Mouse (Mus musculus): ENCODE data around the gene Gpc3. TPM values are rescaled to one million over a fixed set of nuclear protein-coding genes. Genes with fewer than 3 reads are reported as not detected.

The Gpc3 gene
- total RNA-seq, 2 experiments from 2014 or later, result 8.2 to 9.0 TPM

DNA sequence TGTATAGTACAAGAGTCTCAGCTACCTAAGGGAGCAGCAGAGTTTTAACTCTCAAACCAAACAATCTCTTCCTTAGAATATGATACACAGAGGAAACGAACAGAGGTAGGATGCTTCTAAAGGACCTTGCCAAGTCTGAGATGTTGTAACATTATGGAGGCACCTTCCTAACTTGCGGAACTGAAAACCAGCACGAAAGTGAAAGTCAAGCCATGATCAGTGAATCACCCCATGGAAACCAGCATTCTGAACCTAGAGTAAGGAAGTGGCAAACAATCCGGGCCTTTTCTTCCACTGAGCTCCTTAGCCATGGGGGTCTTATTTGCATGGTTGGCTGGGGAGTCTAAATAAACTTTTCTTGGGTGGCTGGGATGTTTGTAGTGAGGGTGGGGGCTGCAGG is 53.8 kb downstream of the Gpc3 start:
- DNase-seq (ENCODE audit: low spot score in 2 of 2), result no peak

DNA sequence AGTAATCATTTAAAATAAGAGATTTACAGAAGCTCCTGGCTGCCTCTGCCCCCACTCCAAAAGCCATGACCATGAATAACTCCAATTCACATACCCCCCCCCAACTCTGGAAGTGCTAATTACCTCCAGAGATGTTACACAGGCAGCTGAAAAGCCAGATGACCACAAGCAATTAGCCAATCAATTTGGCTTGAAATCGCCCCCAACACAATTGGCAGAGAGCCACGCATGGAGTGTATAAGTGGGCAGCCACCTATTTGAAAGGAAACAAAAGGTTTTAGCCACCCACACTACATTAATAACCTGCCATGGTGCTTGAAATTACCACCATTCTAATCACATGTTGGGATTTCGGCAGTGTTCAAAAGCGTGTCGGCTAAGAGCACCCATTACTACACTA is 55.2 kb downstream of the Gpc3 start:
- DNase-seq (ENCODE audit: low spot score in 2 of 2), result no peak

DNA sequence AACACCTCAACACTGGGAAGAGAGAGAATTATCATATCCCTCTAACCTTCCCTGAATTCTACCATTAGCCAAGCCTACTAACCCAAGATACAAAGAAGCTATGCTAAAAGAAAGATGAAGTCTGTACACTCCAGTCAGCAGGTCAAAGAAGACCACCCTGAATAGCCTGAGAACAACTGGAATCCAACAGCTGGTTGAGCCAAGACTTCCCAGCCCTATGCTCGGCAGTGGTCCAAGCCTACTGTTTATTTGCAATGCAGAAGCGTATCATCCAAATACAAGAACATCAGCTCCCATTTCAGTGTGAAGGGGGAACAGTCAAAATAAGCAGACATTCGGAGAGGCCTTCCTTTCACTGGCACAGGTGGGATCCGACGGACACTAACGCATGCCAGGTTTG is 56.3 kb downstream of the Gpc3 start:
- DNase-seq (ENCODE audit: low spot score in 2 of 2), result no peak

DNA sequence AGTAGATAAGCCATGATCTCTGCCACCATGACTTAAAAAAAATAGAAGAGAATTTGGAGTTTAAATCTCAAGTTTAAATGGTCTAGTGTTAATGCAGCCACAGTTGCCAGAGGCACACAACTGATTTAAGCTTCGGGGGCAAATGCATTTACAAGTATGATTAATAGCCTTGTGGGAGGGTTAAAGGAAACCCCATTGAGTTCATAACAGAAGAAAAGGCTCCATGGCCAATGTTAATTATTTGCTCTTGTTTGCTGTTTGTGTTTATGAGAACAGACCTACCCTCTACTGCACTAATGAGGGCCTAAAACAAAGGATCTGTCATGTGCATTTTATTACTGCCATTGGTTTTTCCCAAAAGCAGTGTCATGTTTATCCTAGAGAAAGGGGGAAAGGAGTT is 62.5 kb downstream of the Gpc3 start:
- no peak for DNase-seq (ENCODE audit: low spot score in 2 of 2)

DNA sequence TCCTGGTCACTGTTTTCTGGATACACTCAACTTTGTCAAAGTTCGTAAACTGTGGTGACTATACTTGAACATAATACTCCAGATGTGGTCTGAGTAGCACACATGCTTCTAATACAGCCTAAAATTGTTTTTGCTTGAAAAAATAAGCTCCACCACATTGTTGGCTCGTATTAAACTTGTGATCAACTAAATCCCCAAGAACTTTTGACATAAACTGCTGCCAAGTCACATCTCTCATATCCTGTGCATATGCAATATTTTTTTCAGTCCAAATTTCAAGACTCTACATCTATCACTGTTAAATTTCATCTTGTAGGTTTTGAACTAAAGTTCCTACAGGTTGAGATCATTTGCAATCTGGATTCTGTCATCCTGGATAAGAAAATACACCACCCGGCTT is 69.1 kb downstream of the Gpc3 start:
- no peak for DNase-seq (ENCODE audit: low spot score in 2 of 2)

DNA sequence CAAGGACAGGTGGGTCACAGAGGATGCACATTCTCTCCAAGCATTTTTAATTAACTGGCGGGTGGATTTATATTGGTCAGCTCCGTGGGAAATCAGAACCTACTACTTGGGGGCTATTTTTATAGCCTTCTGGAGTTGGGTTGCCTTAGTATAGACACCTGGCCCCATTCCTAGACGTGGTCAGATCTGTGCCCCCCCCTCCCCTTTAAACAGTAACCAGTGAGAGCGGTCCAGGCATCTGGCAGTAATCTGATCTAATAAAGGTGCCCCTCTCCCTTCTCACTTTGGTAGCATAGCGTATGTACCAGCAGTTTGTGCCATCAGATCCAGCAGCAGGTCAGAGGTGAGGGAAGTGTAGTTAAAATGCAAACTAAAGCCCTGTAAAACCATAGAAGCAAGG is 76.5 kb downstream of the Gpc3 start:
- no peak for DNase-seq (ENCODE audit: low spot score in 2 of 2)

DNA sequence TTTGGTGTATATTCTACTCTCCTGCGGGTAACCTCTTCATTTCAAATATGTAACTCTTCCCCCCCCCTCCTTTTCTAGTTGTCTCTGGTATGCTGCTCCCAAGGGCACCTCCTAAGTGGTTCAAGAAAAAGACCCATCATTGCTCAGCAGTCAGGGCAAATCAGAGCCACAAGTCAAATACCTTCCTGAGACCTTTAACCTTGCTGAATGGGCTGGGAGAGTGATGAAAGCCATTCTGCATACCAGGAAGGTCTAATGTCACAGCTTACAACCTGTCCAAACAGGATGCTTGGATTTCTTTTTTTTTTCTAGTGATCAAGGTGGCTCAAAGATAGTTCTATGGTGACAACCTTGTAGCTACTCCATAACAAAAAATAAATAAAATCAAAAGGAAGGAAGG is 80.0 kb downstream of the Gpc3 start:
- DNase-seq (ENCODE audit: low spot score in 2 of 2), result no peak

DNA sequence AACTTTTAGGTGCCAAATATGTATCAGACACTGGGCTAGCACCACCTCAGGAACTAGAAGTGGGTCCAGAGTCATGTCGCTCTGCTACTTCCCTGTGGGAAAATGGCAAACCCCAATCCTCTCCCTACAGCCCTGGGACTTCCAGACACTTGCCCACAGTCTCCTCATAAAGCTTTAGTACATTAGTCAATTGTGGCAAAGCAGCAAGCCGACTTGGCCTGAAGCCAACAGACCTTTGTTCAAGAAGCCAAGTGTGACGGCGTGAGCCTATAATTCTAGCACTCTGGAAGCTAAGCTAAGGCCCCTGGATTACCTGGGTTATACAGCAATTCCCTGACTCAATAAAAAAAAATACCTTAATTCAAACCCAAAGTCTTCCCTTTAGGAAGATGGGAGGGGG is 80.7 kb downstream of the Gpc3 start:
- DNase-seq (ENCODE audit: low spot score in 2 of 2), result no peak

DNA sequence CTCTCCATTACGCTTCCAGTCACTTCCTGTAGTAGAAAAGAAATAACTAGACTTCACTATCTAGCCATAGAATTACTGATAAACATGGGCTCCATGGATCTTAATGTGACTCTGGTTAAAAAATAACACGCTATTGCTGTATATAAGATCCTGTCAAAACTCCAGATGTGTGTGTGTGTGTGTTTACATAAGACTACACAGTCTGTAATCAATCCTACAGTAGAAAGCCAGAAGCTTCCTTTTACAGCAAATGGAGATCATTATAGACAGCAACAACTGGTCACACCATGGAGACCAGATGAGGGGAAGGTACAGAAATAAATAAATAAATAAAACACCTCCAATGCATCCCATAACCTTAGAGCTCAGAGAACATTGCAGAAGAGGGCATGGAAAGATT is 81.6 kb downstream of the Gpc3 start:
- DNase-seq (ENCODE audit: low spot score in 2 of 2), result no peak

DNA sequence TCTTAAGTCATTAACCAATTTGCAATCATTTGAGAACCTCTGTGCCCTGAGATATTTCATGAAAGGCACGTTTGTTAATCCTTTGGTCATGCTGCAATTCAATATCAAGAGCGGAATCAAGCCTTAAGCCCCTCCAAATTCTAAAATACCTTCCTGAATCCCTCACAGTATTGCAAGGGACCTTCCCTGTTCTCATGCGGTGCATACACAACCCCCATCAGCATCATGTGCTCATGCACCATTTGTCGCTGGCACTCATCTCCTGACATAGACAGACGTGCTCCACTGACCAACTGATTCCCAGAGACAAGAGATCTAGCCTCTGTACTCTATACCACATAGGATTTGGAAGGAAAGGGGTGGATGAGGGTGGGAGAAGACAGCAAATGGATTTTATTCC is 87.7 kb downstream of the Gpc3 start:
- DNase-seq (ENCODE audit: low spot score in 2 of 2), result no peak

DNA sequence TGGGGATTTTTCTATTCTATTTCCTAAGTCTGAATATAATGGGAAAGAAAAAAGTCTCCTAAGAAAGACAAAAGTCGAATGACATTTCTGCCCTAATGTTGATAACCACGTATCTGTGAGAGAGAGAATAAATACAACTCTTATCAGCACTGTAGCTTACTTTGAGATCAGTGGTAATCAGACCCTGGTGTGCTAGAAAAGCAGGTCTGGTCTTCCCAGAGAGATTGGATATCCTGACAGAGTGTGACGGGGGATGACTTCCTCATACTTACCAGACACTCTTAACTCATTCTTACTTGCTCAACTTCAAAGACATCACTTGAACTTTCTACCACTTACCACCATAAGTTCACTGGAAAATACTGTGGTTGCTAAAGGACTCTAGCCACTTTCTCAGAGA is 88.6 kb downstream of the Gpc3 start:
- no peak for DNase-seq (ENCODE audit: low spot score in 2 of 2)

DNA sequence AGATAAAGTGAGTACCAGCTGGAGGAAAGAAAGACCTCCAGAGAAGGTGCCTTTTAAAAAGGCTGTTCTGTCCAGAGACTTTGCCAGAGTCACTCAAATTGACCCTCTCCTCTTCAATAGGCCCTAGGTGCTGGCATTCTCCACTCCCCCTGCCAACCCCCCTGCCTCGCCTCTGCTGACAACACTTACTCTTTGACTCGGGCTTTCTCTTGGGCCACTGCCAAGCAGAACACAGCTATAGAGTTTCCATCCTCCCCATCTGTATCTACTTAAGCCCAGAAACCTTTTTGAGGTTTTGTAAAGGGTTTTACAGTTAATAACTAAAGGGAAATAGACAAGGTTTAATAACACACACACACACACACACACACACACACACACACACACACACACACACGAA is 99.2 kb downstream of the Gpc3 start:
- DNase-seq (ENCODE audit: low spot score in 2 of 2), result no peak

DNA sequence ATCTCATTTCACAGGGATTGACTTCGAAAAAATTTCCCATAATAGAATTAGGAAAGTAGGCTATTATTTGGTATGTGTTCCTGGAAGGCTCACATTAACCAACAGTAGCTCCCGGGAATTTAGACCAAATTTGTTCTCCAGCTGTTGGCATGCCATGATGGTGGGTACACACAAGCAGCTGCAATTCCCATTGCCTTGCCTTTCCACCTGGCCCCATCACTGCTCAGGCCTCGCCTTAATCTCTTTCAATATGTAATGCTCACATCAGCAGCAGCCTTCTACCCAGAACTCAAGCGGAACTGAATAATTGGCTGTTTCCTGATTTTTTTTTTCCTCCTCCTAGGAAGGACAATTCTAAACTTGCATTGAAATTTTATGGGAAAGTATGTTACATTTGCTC is 102.6 kb downstream of the Gpc3 start:
- no peak for DNase-seq (ENCODE audit: low spot score in 2 of 2)

DNA sequence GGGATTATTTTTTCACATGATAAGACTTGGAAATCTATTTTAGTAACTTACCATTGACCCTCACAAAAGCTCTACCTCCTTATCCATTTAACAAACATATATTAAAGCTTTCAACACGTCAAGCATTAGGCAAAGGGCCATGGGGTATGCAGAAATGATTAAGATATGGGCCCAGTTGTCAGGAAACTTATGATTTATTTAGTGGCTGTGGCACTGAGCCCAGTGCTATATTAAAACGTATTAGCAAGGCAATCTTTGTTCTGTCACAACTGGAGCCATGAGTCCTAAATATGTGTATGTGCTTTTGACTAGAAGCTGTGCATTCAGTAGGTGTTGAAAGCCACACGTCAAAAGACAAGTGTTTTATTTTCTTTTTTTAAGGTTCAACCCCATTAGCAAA is 109.9 kb downstream of the Gpc3 start:
- no peak for DNase-seq (ENCODE audit: low spot score in 2 of 2)

DNA sequence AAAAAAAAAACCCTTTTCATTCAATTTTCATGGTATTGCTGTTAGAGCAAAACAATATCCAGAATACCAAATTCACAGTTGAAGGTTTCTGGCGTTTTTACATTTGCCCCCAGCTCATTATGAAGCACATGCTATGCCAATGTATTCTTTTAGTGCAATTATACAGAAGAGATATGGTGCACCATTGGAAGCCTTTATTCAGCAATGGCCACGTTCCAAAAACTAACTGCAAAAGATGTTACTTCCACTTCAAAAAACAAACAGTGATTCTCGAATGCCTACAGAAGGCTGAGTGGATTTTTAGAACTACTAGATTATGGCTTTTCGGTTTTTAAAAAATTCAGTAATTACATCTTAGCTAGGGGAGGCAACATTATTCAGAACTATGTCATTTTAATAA is 124.3 kb downstream of the Gpc3 start:
- DNase-seq (ENCODE audit: low spot score in 2 of 2), result no peak

DNA sequence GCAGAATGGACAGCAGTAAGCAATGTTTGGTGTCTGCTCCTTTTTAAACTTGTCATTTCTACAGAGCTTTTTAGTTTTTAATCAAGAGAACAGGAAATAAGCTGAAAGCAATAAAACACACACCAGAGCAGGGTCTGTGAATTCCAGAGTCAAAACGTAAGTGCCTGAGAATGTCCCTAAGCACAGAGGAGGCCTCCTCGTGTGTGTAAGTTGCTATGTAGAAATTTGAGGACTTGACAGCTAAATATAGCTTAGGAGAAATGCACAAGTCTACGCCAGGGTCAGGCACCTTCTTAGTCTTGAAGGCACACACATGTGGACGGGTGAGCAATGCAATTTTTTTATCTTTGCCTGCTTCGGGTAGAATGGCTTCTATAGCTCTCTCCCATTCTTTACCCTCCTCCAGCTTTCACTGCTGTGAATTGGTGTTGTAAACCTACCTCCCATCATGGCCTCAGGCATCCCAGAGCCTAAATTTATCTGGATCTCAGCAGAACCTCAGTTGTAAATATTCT is 158.6 kb downstream of the Gpc3 start:
- no peak for DNase-seq (ENCODE audit: low spot score in 2 of 2)

DNA sequence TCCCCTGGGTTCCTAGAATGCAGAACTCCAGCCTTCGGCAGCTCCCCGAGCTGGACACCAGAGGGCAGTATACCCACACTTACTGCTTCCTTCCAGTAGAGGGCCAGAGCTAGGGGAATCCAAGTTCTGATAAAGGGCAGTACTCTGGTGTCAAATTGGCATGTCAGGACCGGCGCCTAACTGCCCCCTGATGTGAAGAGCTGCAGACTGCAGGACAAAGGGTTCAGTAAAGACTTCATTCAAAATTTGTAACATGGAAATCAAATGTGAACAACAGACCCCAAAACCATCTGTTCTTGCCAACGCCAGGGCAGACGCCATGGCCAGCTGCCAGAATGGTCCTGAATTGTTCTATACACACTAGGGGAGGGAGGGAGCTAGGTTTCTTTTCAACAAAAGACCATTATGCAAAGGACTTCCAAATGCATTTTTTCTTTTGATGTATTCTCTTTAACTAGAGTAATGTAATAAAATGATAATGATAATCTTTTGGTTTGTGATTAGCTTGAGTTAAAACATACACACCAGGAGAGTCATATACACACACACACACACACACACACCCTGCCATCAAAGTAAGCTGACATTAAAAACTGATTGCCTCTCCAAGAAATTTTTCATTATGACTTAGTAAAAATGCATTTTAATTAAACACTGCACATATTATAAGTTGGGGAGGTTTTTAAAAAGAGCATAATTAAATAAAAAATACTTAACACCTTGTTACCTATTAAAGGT is 160.1 kb downstream of the Gpc3 start:
- DNase-seq (ENCODE audit: low spot score in 2 of 2), result peak; percentile 33 to 77

DNA sequence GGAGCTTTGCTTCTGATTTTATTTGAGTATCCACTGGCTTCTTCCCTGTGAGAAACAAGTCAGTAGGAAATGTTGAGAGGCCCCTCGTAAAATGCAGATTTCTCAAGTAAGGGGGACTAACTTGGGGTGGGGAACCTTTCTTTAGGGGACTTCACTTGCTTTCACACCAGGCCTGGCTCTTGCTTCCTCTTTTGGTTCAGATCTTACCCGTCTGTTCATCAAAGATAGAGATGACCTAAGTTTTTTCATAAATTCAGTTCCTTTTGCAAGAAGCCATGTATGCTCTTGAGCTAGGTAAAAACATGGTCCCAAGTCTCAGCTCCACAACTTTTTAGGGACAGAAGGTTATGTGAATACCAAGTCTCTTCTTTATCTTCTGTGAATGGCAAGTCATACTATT is 164.6 kb downstream of the Gpc3 start:
- no peak for DNase-seq (ENCODE audit: low spot score in 2 of 2)

DNA sequence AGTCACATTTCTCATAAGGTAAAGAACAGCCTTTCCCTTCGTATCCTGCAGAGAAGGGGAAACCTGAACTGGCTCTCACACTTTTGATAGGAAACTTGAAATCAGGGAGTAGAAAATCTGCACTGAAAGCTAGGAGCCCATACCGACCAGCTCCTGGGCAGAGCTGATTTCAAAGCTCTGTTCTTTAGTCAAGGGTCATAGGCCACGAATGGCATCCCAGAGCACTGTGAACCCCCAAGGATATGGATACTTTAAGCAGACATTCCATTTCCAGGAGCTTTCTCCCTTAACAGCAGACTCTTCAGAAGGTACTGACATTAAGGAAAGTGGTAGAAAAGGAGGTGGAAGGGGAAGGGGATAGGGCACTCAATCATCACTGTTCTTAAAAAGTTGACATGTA is 165.3 kb downstream of the Gpc3 start:
- DNase-seq (ENCODE audit: low spot score in 2 of 2), result no peak

DNA sequence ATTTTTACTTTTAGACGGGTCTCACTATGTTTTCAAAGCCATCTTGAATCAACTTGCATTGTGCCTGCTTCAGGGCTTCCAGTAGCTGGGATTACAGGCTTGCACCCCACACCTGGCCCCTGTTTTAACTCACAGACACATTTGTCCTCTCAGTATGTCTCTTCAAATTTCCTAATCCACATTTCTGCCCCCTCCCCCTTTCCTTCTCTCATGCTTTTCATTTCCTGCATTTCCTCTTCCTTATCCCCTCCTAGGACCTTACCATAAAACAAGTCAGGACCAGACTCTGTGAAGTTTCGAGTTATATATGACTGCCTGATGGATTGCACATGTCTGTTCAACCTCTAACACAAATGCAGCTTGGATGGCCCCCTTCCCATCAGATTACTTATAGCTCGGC is 167.2 kb downstream of the Gpc3 start:
- DNase-seq (ENCODE audit: low spot score in 2 of 2), result no peak

DNA sequence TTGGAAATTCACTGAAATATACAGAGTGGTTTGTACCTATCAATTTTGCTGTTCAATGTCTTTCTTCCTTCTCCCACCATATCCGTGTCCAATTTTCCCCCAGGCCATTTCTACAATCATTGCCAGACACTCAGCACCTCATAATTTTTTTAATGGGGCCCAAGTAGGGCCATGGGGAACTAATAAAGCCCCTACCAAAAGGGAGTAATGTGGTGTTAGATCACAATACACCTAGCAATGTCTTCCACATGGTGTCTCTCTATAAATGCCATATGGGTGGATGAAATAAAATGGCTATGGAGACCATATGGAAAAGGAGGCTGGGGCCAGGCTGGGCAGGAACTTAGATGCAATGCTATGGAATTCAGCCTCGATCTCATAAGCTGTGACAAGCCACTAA is 168.8 kb downstream of the Gpc3 start:
- no peak for DNase-seq (ENCODE audit: low spot score in 2 of 2)

DNA sequence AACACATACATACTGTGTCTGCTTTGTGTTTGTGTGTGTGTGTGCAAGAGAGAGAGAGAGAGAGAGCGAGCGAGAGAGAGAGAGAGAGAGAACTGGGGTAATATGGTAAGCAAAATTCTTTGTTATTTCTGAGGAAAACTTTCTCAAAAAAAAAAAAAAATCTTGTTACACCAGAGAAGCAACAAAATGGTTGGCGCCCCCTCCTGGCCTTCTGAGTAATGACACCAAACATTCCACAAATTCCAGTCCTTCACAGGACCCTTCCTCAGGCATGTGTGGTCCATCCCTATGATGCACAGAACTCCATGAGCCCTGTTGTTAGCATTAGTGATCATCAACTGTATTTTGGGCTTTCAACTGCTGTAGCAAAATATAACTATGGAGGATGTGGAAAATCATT is 172.0 kb downstream of the Gpc3 start:
- peak in 1 of 2 experiments; percentile 7 for DNase-seq (ENCODE audit: low spot score in 2 of 2)

DNA sequence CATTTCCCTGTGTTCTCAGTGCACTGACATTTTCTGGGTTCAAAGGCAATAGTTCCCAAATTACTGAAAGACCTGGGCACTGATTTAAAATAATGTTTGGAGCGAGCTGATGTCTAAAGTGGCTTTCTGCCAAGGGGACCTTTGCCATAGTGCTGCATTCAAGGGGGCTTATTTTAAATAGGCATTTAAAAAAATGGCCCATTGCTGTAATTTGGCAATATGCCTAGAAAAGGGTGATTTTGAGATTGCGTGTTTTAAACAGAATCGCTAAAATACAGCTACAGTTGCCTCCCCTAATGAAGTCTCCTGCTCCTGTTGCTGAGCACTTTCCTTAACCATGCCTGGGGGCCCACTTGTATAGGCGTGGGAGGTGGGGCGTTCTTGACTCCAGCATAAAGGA is 174.3 kb downstream of the Gpc3 start:
- DNase-seq (ENCODE audit: low spot score in 2 of 2), result no peak

DNA sequence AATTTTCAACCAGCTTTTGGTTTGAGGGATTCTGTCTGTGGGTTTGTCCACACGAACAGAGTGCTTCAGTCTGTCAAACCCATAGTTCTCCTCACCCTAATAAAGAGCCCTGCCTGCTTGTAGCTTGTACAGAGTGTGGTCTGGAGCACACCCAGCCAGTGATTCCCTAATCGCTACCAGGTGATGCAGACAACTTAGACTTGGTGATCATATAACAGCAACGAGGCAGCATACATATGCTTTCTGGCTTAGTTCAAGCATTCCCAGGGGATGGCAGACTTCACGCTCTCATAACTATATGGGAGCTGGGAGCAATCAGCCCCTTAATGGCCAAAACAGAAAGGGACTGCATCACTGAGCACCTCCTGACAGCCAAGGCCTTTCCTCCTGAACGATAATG is 188.1 kb downstream of the Gpc3 start:
- DNase-seq (ENCODE audit: low spot score in 2 of 2), result no peak

All from layer of hippocampus, adult 18-20 months (tissue).